Mouse (Mus musculus): Measurements from ENCODE around the gene Man2c1. TPM values are rescaled to one million over a fixed set of nuclear protein-coding genes. Genes with fewer than 3 reads are reported as not detected.
A peak's percentile ranks its signal among the peaks of the same experiment; 100 is the strongest.

The Man2c1 gene
- polyA plus RNA-seq, 1 experiment from 2014 or later: 70.0 TPM

GRCm38 (mm10) chr9:57146451-57147066 lies 16.1 kb downstream of the Man2c1 start:
- H3K27me3 ChIP-seq: 0 out of 2 replicates have a peak, but pooled peaks cover 2% of the 10 kb centered on the region
- H3K36me3 ChIP-seq: peaks cover 32% of the 10 kb centered on the region
- no peak for ATAC-seq
- H3K4me2 ChIP-seq (replicated peaks): peak overlapping the region; percentile 81
- H3K9ac ChIP-seq (replicated peaks): peak overlapping the region; percentile 76
- peaks cover 22% of the 10 kb centered on the region for H3K4me1 ChIP-seq (replicated peaks)
- peak overlapping the region; percentile 57; the same call in 1 of the 2 replicates for H3K4me3 ChIP-seq (replicated peaks)
- H3K9me3 ChIP-seq: no peaks in the 10 kb centered on the region
- H3K27ac ChIP-seq: no peak overlapping the region
- WGBS: 87% methylated on average over 17 of the region's 17 CpGs

- ATAC-seq: peak; percentile 37
- Histone ChIP-seq H3K9ac (replicated peaks) (peak overlapping the region; percentile 76), H3K9me3 (no peaks in the 10 kb centered on the region), H3K27me3 (0 out of 2 replicates have a peak, but pooled peaks cover 2% of the 10 kb centered on the region), H3K4me3 (replicated peaks) (peak overlapping the region; percentile 57), H3K27ac (peak overlapping the region; percentile 92), H3K4me1 (replicated peaks) (peaks cover 22% of the 10 kb centered on the region), H3K4me2 (replicated peaks) (peak overlapping the region; percentile 81), H3K36me3 (peaks cover 23% of the 10 kb centered on the region)
- 9% methylated on average over 19 of the region's 19 CpGs for WGBS
Measured at GRCm38 (mm10) chr9:57147205-57148143, 17.0 kb downstream of the Man2c1 start.

- Histone ChIP-seq H3K4me3 (replicated peaks) (peak within 1 kb of the TSS; percentile 57), H3K4me1 (replicated peaks) (peaks cover 22% of the 10 kb centered on the region), H3K9ac (replicated peaks) (peak within 1 kb of the TSS; percentile 76), H3K36me3 (peaks cover 15% of the 10 kb centered on the region), H3K27me3 (0 out of 2 replicates have a peak, but pooled peaks cover 2% of the 10 kb centered on the region), H3K27ac (peak within 1 kb of the TSS; percentile 92), H3K9me3 (no peaks in the 10 kb centered on the region), H3K4me2 (replicated peaks) (peak within 1 kb of the TSS; percentile 81)
- under 1% methylated on average over 27 of the region's 27 CpGs for WGBS
- ATAC-seq: peak; percentile 95
Measured at GRCm38 (mm10) chr9:57148144-57148878, 17.8 kb downstream of the Man2c1 start, which contains the start of gene Neil1. Neil1 (minus strand) TSS chr9:57148305.

DNA sequence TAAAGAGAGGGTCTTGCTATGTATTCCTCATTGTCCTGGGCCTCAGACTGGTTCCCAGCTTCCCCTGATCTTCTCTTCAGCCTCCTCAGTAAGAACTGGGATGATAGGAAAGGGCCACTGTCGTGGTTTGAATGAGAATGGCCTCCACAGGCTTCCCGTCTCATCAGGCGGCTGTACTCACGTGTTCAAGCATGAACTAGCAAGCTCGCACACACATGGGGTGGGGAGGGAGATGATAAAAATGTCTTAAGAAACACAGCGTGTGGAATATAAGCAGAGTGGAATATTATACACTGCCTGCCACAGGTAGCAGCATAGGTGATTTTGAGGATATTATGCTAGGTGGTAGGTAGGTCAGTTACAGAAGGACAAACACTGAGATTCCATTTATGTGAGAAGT lies 18.5 kb downstream of the Man2c1 start:
- no peaks in the 10 kb centered on the region for H3K9me3 ChIP-seq
- H3K27ac ChIP-seq: peak overlapping the region; percentile 92
- no peak for ATAC-seq
- 0 out of 2 replicates have a peak, but pooled peaks cover 2% of the 10 kb centered on the region for H3K27me3 ChIP-seq
- H3K4me1 ChIP-seq (replicated peaks): peaks cover 22% of the 10 kb centered on the region
- peaks cover 9% of the 10 kb centered on the region for H3K36me3 ChIP-seq
- H3K4me3 ChIP-seq (replicated peaks): peak overlapping the region; percentile 57; the same call in 1 of the 2 replicates
- peak overlapping the region; percentile 81 for H3K4me2 ChIP-seq (replicated peaks)
- WGBS: 65% methylated on average over 6 of the region's 6 CpGs
- H3K9ac ChIP-seq (replicated peaks): peak overlapping the region; percentile 76

- Histone ChIP-seq H3K4me3 (replicated peaks) (no peak overlapping the region), H3K4me2 (replicated peaks) (no peak overlapping the region), H3K27me3 (0 out of 2 replicates have a peak, but pooled peaks cover 2% of the 10 kb centered on the region), H3K9me3 (no peaks in the 10 kb centered on the region), H3K9ac (replicated peaks) (no peak overlapping the region), H3K36me3 (peaks cover 12% of the 10 kb centered on the region), H3K4me1 (replicated peaks) (peaks cover 22% of the 10 kb centered on the region), H3K27ac (no peak overlapping the region)
- 93% methylated on average over 5 of the region's 5 CpGs for WGBS
- ATAC-seq: no peak
Measured at GRCm38 (mm10) chr9:57150192-57150591, 19.7 kb downstream of the Man2c1 start.

GRCm38 (mm10) chr9:57152331-57152730 lies 21.8 kb downstream of the Man2c1 start:
- 52% methylated on average over 6 of the region's 6 CpGs for WGBS
- Histone ChIP-seq H3K9ac (replicated peaks) (no peak overlapping the region), H3K27me3 (0 out of 2 replicates have a peak, but pooled peaks cover 2% of the 10 kb centered on the region), H3K27ac (0 out of 2 replicates have a peak overlapping the region, but pooled peaks have one; percentile 5), H3K9me3 (no peaks in the 10 kb centered on the region), H3K36me3 (peaks cover 23% of the 10 kb centered on the region), H3K4me3 (replicated peaks) (no peak overlapping the region), H3K4me1 (replicated peaks) (peaks cover 32% of the 10 kb centered on the region), H3K4me2 (replicated peaks) (no peak overlapping the region)
- ATAC-seq: no peak

- H3K4me2 ChIP-seq (replicated peaks): peak overlapping the region; percentile 93; the same call in 1 of the 2 replicates
- H3K4me3 ChIP-seq (replicated peaks): 0 out of 2 replicates have a peak overlapping the region, but pooled peaks have one; percentile 89
- H3K27ac ChIP-seq: no peak overlapping the region
- 0 out of 2 replicates have a peak, but pooled peaks cover 5% of the 10 kb centered on the region for H3K27me3 ChIP-seq
- peaks cover 23% of the 10 kb centered on the region for H3K36me3 ChIP-seq
- H3K9ac ChIP-seq (replicated peaks): 0 out of 2 replicates have a peak overlapping the region, but pooled peaks have one; percentile 86
- 93% methylated on average over 7 of the region's 7 CpGs for WGBS
- peaks cover 27% of the 10 kb centered on the region for H3K4me1 ChIP-seq (replicated peaks)
- no peaks in the 10 kb centered on the region for H3K9me3 ChIP-seq
- no peak for ATAC-seq
Measured at GRCm38 (mm10) chr9:57156383-57156782, 25.9 kb downstream of the Man2c1 start.

- Histone ChIP-seq H3K4me3 (replicated peaks) (peak overlapping the region; percentile 89), H3K9me3 (no peaks in the 10 kb centered on the region), H3K27me3 (0 out of 2 replicates have a peak, but pooled peaks cover 5% of the 10 kb centered on the region), H3K4me2 (replicated peaks) (peak overlapping the region; percentile 93), H3K27ac (no peak overlapping the region), H3K9ac (replicated peaks) (peak overlapping the region; percentile 86; the same call in 1 of the 2 replicates), H3K36me3 (peaks cover 23% of the 10 kb centered on the region), H3K4me1 (replicated peaks) (peaks cover 27% of the 10 kb centered on the region)
- ATAC-seq: no peak
- 85% methylated on average over 8 of the region's 8 CpGs for WGBS
Measured at GRCm38 (mm10) chr9:57156823-57157222, 26.3 kb downstream of the Man2c1 start.

- H3K4me1 ChIP-seq (replicated peaks): peaks cover 27% of the 10 kb centered on the region
- peaks cover 23% of the 10 kb centered on the region for H3K36me3 ChIP-seq
- 0 out of 2 replicates have a peak, but pooled peaks cover 5% of the 10 kb centered on the region for H3K27me3 ChIP-seq
- 35% methylated on average over 13 of the region's 13 CpGs for WGBS
- peak overlapping the region; percentile 89 for H3K4me3 ChIP-seq (replicated peaks)
- peak overlapping the region; percentile 72 for H3K27ac ChIP-seq
- H3K4me2 ChIP-seq (replicated peaks): peak overlapping the region; percentile 93
- H3K9ac ChIP-seq (replicated peaks): peak overlapping the region; percentile 86
- H3K9me3 ChIP-seq: no peaks in the 10 kb centered on the region
- ATAC-seq: 0 out of 2 replicates have a peak, but pooled peaks have one; percentile 5
Measured at GRCm38 (mm10) chr9:57157499-57157898, 27.0 kb downstream of the Man2c1 start.

- under 1% methylated on average over 24 of the region's 24 CpGs for WGBS
Measured at GRCm38 (mm10) chr9:57158013-57158470, 27.6 kb downstream of the Man2c1 start, which contains the start of gene Commd4. Commd4 (minus strand) TSS chr9:57158331.

GRCm38 (mm10) chr9:57158506-57158905 lies 28.0 kb downstream of the Man2c1 start:
- peak overlapping the region; percentile 44; the same call in 1 of the 2 replicates for H3K27ac ChIP-seq
- 38% methylated on average over 11 of the region's 11 CpGs for WGBS
- peak; percentile 35 for ATAC-seq

More at GRCm38 (mm10) chr9:57158013-57158470, 27.6 kb downstream of the Man2c1 start, which contains the start of gene Commd4:
- peak within 1 kb of the TSS; percentile 93 for H3K4me2 ChIP-seq (replicated peaks)
- peaks cover 27% of the 10 kb centered on the region for H3K4me1 ChIP-seq (replicated peaks)
- H3K36me3 ChIP-seq: peaks cover 23% of the 10 kb centered on the region
- H3K4me3 ChIP-seq (replicated peaks): peak within 1 kb of the TSS; percentile 89
- peak within 1 kb of the TSS; percentile 72 for H3K27ac ChIP-seq
- peak; percentile 89 for ATAC-seq
- no peaks in the 10 kb centered on the region for H3K9me3 ChIP-seq
- H3K27me3 ChIP-seq: 0 out of 2 replicates have a peak, but pooled peaks cover 5% of the 10 kb centered on the region
- peak within 1 kb of the TSS; percentile 86 for H3K9ac ChIP-seq (replicated peaks)

More at GRCm38 (mm10) chr9:57158506-57158905, 28.0 kb downstream of the Man2c1 start:
- Histone ChIP-seq H3K4me1 (replicated peaks) (peaks cover 27% of the 10 kb centered on the region), H3K9ac (replicated peaks) (peak overlapping the region; percentile 86), H3K9me3 (no peaks in the 10 kb centered on the region), H3K27me3 (0 out of 2 replicates have a peak, but pooled peaks cover 5% of the 10 kb centered on the region), H3K4me2 (replicated peaks) (peak overlapping the region; percentile 93), H3K36me3 (peaks cover 23% of the 10 kb centered on the region), H3K4me3 (replicated peaks) (peak overlapping the region; percentile 89)

Data from midbrain, embryonic 13.5 days (tissue).